Mouse (Mus musculus): Measurements from ENCODE around the gene Armcx1. TPM values are rescaled to one million over a fixed set of nuclear protein-coding genes. Genes with fewer than 3 reads are reported as not detected.
"Not testable (repeated sequence)": the region's sequence is repeated elsewhere in the genome, so short reads cannot be mapped to it uniquely, and the experiment has no call there.

Gene Armcx1
- 10 to 100 TPM; 50.8 to 59.2 TPM for total RNA-seq (2021)

DNA sequence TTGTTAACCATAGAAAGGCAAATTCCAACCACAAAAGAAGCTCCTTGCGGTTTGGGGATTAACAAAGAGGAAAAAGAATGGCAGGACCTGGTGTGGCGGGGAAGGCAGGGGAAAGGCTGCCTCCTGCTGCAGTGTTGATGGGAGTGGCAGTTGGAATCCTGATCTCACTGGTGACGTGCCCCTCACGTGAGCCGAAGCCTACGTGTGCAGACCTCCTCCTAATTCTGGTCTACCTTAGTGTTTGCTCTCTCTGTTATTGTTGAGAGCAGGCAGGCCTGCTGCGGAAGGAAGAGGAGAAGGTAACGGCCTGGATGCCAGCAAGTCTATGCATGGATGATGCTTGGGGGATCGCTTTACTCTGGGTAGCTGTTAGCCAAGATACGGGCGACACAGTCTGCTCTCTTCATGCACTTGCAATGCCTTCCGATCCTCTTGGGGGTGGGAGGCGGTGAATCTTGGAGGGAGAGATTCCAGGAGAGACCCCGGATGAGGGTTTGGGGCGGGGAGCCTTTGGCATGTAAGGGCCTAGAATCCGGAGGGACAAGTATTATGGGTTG, at the start of gene Armcx1:
Armcx1 (plus strand) TSS at position 212 of the 557 bp plus-strand sequence.
- peak; percentile 31 to 43 for DNase-seq (ENCODE audit: extremely low spot score in 1 of 2, low spot score in 1 of 2)

DNA sequence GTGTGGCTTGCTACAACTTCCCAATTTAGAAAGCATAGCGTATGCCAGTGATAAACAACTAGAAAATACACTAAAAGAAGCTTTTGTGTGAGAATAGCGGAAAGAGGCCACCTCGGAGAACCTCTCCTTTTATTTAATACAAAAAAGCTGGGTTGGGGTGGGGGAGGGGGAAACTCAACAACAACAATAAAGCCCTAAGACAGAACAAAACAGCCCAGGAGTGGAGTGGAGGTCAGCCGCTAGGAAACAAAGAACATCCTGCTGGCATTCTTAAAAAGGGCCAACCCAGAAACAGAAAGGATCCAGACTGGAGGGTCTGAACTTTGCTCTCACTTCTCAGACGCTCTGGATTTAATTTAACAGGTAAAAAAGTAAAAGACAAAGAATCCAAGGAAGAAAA, 42.7 kb upstream of the Armcx1 start:
- DNase-seq (ENCODE audit: extremely low spot score in 1 of 2, low spot score in 1 of 2): no peak

DNA sequence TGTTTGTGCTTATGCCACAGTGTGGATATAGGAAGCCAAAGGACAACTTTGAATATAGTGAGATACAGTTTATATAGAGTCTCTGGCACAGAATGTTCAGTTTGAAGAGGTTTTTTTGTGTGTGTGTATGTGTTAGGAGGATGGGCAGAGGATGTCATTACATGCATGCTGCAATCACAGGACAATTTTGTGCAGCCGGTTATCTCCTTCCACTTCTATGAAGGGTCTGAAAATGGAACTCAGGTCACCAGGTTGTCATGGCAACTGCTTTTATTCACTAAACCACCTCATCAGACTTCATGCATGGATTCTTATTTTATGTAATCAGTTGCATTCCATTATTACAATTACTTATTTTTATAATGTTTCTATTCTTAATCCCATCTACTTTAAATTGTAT, 41.8 kb upstream of the Armcx1 start:
- no peak for DNase-seq (ENCODE audit: extremely low spot score in 1 of 2, low spot score in 1 of 2)

DNA sequence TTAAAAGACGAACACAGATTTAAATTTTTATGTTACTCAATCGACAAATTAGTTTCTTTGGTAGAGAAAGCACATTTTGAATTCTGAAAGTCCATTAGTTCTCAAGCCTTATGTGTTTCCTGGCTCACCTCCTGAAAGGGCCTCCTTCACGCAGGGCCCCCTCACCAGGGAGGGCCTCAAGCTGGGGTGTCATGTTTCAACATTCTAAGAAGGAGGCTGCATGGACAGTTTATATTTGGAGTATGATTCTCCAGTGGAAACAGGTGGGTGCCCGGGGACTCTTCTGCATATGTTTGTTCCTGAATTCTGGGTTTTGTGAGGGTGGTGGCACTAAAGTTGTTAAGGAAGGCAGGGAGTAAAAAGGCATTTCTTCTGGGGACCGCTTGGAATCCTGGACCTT, 32.8 kb upstream of the Armcx1 start:
- DNase-seq (ENCODE audit: extremely low spot score in 1 of 2, low spot score in 1 of 2): no peak

DNA sequence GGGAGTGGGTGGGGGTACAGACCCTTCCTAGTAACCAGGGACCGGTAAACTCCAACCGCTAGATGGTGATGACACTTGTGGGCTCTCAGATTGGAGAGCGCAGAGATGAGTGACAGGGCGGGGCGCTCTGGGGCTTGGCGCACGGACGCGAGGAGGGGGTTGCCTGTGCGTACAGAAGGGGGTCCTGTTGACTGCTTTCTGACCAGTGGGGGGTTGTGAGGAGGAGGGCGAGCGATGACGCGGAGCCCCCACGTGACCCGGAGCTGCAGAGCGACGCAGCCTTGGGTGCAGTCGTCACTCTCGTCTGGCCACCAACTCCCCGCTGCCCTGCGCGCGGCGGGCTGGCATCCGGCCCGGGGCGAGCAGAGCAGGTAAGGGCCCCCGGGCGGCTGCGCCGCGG, 31.5 kb upstream of the Armcx1 start, which contains the start of gene Armcx4:
Armcx4 (plus strand) TSS at position 253 of the 400 bp plus-strand sequence.
- peak; percentile 44 to 50 for DNase-seq (ENCODE audit: extremely low spot score in 1 of 2, low spot score in 1 of 2)

DNA sequence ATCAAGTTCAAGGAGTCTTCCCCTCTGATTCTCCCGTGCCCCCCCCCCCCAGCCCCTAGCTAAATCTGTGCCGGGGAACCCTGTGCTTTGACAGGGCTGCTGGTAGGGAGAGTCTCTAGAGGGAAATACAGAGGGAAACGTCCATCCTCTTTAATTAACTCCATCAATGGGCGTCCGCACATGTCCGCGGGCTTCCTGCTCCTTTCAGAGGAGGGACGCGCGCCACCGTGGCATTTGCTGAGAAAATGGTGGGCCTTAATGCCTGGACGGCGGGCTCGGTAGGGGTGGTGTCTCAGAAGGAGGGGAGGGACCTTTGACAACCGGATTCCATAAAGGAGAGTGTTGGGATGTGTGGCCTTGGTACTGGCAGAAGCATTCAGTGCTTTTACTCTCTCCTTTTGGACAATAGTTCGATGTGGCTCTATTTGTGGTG, 31.0 kb upstream of the Armcx1 start:
- DNase-seq (ENCODE audit: extremely low spot score in 1 of 2, low spot score in 1 of 2): peak; percentile 11 to 27

DNA sequence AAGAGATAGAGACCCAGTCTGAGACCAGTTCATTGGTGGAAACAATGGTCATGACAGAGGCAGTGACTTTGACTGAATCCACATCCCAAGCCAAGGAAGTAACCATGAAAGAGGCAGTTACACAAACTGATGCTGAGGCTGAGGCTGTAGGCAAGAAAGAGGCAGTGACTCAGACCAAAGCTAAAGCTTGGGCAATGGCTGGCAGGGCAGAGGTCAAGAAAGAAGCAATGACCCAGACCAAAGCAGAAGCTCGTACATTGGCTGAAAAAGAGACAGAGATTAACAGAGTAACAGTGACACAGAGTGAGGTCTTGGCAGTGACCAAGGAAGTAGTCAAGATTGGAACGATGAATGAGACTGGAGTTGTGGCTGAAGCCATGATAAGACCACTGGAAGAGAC, 28.1 kb upstream of the Armcx1 start:
- DNase-seq (ENCODE audit: extremely low spot score in 1 of 2, low spot score in 1 of 2): no peak

DNA sequence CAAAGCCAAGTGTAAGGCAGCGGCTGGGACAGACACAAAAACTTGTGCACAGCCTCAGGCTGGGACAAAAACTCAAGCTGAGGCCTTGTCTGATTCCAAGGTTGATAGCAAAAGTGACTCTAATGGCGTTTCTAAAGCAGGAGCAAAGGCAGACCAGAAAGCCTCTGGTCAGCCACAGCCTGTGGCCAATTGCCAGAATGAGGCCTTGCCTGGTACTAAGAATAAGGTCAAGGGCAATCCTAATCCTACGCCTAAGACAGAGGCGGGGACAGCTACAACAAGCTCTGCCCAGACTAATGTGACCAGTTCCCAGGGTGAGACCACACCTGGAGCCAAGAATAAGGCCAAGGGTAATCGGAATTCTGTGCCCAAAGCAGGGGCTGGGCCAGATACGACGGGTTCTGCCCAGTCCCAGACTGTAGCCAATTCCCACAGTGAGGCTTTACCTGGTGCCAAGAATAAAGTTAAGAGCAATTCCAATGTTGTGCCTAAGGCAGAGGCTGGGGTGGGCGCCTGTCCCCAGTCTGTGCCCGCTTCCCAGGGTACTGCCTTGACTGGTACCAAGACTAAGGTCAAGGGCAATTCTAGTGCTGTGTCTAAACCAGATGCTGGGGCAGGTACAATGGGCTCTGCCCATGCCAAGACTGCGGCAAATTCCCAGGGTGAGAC, 26.8 kb upstream of the Armcx1 start:
- DNase-seq (ENCODE audit: extremely low spot score in 1 of 2, low spot score in 1 of 2): no peak

DNA sequence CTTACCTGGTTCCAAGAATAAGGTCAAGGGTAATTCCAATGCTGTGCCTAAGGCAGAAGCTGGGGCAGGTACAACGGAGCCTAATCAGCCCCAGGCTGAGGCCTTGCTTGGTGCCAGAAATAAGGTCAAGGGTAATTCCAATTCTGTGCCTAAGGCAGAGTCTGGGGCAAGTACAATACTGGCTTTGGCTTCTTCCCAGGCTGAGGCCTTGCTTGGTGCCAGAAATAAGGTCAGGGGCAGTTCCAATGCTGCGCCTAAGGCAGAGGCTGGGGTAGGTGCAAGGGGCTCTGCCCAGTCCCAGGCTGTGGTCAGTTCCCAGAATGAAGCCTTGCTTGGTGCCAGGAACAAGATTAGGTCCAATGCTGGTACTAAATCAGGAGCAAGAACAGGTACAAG, 26.2 kb upstream of the Armcx1 start:
- no peak for DNase-seq (ENCODE audit: extremely low spot score in 1 of 2, low spot score in 1 of 2)

DNA sequence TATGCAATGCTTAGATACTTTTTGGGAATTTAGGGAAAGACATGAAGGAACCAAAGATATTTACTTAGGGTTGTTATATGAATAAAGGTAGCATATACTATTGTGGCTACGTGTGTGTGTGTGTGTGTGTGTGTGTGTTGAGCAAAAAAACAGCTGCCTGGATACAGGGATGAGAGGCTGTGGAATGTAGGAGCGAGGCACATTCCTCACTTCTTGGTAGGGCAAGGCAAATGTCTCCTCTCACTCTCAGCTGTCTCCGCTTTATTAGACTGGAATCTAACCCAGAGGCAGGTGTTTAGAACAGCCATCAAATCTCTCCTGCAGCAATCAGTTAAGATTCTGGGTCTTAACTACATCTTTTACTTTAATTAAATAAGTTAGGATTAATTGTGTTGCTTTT, 900 bp upstream of the Armcx1 start:
- DNase-seq (ENCODE audit: extremely low spot score in 1 of 2, low spot score in 1 of 2): no peak

DNA sequence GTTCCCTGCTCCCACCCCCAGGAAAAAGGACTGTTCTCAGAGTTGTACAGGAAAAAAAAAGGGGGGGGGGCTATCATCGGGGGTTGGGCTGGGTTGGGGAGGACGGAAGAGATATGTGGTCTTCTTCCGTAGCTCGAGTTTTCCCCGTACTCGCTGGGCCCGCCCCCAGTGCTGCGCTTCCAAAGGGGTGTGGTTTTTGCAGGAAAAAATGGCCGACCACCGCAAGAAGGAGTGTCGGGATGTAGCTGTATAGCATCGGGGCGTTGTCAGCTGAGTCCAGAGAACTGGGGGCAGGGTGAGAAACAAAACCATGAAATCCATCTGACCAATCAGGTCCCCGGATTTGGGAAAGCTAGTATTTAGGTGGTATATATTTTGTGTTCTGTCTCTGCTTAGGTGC, 761 bp downstream of the Armcx1 start:
- DNase-seq (ENCODE audit: extremely low spot score in 1 of 2, low spot score in 1 of 2): peak; percentile 17 to 33

DNA sequence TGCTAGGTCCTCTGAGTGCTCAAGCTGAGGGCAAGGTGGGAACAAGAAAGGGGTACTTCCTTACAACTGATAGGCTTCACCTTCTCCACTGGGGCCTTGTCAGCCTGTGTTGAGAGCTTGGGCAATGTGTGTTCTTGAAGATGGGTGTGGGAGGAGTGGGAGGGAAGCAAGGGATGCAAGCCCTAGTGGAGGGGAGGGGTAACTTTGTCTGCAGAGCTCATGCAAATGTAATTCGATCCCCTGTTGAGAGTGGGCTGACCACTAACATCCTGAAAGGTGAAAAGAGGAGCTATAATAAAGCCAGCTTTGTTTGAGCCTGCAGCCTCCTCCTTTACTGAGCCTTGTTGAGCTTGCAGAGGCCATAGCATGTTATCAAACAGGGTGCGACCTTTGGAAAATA, 6.0 kb downstream of the Armcx1 start:
- DNase-seq (ENCODE audit: extremely low spot score in 1 of 2, low spot score in 1 of 2): not testable (repeated sequence)

DNA sequence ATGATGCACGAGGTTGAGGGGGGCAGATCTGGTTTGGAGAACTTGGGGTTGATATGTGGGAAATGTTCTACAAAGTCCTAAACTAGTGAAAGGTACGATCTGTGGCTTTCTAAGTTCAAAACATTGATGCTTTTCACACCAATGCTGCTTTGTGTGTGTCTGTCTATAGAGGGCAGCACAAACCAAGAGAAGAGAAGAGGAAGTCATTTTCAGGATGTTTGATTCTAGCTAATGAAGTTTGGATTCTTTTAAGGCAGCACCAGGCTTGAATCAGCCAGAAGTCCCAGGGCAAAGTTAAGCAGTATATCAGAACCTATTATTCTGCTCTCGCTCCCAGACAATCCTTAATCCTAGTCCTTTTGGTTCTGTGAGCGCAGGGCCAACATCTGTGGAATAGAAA, 12.0 kb downstream of the Armcx1 start:
- DNase-seq (ENCODE audit: extremely low spot score in 1 of 2, low spot score in 1 of 2): no peak

DNA sequence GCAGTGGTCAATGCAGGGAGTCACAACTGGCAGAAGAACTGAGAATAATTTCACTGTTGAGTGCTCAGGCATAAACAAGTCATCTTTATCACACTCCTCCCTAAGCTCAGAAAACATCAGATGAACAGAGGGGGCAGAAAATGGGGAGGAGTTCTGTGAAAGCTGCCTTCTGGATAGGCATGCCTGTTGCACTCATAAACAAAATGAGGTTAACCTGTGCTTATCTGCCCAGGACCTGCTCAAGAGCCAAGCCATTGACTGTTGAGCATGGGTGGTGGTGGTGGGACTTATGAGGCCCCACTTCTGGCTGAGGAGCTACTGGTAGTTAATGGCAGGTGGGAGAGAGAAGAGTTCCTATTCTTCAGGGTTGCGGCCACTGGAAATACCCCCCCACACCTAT, 20.0 kb downstream of the Armcx1 start:
- DNase-seq (ENCODE audit: extremely low spot score in 1 of 2, low spot score in 1 of 2): no peak

DNA sequence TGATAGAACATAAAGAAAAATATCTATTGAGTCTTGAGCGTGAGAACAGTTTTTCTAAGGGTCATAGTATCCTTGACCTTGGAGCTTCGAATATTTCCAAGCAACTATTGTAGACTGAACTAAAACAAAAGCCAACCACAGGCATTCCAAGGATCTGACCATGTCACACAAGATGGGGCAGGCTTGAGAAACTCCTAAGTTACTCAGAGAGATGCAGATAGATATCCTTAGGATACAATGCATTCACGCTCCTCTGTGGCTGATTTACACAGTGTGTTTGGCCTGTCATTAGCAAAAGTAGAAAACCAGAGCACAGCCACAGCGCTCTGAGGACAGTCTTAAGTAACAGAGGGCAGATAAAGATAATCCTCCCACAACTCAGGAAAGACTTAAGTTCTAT, 21.4 kb downstream of the Armcx1 start:
- DNase-seq (ENCODE audit: extremely low spot score in 1 of 2, low spot score in 1 of 2): no peak

DNA sequence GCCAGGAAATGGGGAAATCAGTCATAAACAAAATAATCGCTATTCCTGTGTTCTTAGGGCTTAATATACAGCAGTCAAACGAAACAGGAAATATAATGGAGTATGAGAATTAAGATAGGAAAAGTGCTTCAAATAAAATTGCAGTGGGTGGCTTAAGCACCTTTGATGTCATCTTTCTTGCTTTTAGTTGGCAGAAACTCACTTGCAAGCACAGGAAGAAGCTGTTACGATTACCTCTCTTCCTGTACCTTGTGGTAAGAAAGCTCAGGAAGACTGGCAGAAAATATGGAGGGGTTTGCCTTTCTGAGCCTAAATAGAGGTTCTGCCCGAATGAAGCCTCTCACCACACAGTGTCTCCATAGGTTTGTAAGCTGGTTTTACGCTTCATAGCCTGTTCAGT, 24.1 kb downstream of the Armcx1 start:
- DNase-seq (ENCODE audit: extremely low spot score in 1 of 2, low spot score in 1 of 2): no peak

DNA sequence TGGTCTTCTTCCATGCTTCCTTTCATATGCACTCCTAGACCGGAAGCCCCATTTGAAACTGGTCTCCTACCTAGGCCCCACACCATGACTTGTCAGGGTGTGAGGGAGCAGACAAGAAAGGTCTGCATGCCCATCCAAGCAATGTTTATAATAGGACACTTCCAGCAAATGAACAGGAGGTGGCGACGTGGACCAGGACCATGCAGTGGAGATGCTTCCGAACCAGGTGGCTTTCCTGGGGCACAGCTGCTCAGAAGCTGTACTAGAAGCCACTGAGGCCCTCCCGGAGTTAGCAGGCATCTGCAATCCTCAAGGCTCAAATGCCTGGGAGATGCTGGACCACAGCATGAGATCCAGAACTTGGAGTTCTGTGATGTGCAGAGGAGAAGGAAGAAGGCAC, 28.7 kb downstream of the Armcx1 start:
- peak in 1 of 2 experiments; percentile 24 for DNase-seq (ENCODE audit: extremely low spot score in 1 of 2, low spot score in 1 of 2)

DNA sequence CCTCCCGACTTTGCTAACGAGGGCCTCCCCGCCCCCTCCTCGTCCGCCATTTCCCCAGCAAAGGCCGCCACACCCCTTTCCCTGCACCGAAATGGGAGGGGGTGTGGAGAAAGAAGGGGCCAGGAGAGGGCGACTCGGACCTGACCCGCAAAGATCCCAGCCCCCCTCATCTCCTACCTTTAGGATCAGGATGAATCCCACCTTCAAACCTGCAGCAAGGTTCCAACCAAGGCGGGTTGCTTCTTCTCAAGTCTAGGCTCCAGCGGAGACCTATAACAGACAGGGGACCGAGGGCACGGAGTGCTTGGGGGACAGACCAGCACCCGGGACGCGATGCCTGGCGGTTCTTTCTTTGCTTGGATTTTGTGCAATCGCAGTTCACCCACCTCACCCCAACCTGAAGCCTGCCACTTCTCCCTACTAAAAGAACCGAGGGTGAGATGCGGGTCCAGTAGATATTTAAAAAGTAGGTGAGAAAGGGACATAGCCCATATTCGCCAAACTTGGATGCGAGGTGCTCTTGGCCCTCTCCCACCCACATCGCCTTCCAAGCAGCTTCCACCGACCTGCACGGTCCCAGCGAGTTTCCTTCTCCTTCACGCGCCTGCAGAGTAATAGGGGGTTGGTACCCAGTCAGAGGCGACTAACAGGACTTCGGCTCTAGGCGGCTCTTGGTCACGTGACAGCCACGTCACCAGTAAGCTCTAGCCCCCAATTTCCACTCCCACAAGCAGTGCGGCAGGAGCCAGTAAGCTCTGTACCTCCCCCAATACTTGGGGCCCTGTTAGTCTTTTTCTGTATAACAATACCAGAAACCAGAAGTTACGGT, 33.2 kb downstream of the Armcx1 start, which contains the start of gene Armcx6:
Armcx6 (minus strand) TSS at position 654 of the 829 bp plus-strand sequence.
- DNase-seq (ENCODE audit: extremely low spot score in 1 of 2, low spot score in 1 of 2): peak in 1 of 2 experiments; percentile 47

DNA sequence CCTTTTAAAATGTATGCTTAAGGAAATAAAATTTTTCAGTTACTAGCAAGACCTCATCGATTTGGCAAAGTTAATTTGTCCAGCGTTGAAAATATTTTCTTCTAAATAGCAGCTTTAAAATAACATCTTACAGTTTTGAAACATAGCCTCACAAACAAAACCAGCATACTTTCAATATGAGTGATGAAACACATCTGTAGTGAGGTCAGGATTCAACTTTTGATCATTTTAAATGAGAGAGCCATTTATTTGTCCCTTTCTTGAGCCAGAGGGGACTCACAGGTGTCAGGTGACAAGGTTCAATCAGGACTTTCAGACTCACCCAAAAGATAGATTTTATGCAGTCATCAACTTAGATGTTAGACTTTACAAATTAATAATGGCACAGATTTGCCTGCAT, 34.1 kb downstream of the Armcx1 start:
- DNase-seq (ENCODE audit: extremely low spot score in 1 of 2, low spot score in 1 of 2): no peak

DNA sequence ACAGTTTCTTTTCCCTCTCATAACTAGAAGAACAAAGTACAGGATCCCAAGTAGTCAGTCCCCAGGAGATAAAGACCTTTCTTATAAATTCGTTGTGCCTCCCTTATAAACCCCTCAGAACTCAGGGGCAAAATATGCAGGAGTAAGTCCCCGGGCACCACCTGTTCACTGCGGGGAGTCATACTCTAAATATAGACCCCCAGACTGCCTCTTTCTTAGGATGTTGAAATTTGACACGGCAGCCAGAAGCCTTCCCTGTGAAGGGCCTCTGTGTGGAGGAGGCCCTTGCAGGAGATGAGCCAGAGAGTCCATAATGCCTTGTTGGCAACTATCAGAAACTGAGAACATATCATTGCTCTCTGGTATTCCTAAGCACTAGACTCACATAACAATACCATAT, 34.8 kb downstream of the Armcx1 start:
- no peak for DNase-seq (ENCODE audit: extremely low spot score in 1 of 2, low spot score in 1 of 2)
